Mouse (Mus musculus): ENCODE measurements at regions not wholly inside any gene's neighbourhood (a gene's known extent, or its start where the extent isn't known, plus 50 kb on each side); places are given as distances from the start of the nearest gene placed in this dataset.

DNA sequence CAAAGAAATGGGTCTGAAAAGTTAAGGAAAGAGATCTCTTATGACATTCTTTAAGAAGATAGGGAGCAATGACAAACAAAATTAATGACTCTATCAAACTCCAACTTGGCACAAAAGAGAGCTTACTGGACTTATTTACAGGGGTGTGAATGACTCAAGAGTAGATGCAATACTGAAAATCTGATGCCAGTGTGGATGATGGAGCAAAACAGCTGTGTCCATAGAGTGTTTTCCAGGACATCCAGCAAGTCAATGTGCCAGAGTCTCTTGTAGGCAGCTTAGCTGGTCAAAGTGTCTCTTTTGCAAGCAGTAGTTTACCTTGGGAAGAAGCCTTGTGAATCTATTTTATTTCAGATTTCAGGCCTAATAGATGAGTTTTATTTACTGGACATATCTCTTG lies 1248.2 kb downstream of the Gsdmc2 start:
- DNase-seq (ENCODE audit: low spot score), result no peak

- DNase-seq (ENCODE audit: low spot score), result no peak
Observed at GRCm38 (mm10) chr15:62588580-62588979, 1256.4 kb downstream of the Gsdmc2 start.

GRCm38 (mm10) chr15:62578788-62579187 lies 1266.2 kb downstream of the Gsdmc2 start:
- no peak for DNase-seq (ENCODE audit: low spot score)

GRCm38 (mm10) chr15:62575791-62576190 lies 1269.2 kb downstream of the Gsdmc2 start:
- no peak for DNase-seq (ENCODE audit: low spot score)

DNA sequence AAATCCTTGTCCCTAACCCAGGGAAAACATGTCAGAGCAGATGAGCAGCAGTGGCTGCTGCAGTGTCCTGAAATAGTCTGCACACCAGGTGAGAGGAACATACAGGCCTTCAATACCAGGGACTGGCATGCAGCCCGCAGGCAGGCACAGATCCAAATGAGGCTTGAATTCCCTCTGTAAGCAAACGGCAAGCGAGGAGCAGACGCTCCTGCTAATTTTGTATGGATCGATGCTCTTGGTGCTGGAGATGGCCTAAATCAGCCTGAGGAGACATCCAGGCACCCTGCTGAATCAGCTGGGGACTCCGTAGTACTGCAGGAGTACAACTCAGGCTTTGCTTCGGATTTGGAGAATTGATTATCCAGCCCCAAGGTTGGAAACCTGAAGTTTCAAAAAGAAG lies 1273.2 kb downstream of the Gsdmc2 start:
- no peak for DNase-seq (ENCODE audit: low spot score)

DNA sequence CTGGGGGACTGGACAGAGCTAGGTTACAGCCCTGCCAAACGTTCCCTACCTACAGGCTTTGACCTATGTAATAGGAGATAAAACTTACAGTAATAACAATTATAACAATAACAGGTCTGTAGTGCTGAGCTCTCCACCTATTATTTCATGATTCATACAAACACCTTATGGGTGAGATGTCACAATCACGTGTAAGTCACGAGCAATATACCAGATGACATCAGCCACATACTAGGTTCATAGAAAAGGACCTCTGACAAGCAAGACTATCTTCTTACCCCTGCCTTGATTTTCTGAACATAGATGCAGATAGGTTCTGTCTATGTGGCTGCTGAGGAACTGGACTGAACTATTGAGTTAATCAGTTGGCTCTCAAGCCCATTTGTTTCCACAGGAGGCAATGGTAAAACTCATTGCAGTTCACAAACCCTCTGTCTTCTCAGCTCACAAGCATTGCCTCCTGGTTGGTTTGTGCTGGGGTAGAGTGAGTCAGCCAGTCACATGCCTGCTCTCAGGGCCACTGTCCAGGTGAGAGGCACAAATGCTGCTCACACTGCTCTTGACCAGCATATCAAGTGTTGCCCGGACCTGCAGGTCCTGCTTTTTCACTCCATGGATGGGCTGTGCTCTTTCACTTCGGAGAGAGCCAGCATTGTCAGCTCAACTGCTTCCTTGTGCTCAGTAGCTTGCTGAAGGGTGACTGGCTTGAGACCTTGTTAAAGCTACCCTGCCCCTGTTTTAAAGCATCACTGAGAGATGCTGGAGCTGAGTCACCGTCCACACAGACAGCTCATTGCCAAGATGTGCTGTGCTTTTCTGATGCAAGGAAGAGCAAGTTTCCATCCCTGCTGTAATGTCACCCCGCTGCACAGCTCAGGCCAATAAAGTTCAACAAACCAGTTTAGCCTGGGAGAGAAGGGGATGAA lies 1275.9 kb downstream of the Gsdmc2 start:
- no peak for DNase-seq (ENCODE audit: low spot score)

DNA sequence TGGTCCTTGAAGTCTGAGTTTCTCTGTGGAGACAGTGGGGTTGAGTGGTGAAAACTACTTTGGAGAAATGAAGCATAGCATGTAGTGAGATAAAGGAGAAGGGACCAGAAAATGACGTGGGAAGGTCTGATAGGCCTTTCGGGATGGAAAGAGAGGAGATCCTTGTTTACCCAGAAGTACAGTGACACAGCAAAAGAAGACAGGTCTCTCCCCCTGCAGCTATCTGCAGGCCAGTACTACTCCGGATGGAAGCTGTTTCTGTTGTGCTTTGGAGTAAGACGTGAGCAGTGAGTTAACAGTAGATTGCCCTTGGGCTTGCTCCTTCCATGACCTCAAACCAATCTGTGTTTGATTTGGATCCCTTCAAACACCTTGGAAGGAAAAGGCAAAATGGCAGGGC lies 1277.5 kb downstream of the Gsdmc2 start:
- DNase-seq (ENCODE audit: low spot score), result no peak

DNA sequence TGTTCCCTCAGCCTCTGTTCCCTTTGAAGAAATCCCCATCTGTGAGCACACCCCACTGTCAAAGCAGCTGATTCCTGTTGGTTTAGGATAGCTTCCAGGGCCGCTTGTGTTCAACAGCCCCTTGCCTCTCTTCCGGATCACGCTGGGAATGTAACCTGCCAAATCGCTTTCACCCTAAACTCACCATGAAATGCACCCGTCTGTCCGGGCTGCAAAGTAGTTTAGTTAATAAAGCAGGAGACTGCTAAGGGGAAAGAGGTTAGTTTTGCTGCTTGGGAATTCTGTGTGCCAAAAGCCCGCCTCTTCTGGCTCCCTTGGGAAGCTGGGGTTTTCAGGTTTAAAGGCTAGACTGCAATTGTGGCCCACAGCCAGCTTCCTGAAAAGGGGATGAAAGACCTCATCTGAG lies 1278.9 kb downstream of the Gsdmc2 start:
- no peak for DNase-seq (ENCODE audit: low spot score)

DNA sequence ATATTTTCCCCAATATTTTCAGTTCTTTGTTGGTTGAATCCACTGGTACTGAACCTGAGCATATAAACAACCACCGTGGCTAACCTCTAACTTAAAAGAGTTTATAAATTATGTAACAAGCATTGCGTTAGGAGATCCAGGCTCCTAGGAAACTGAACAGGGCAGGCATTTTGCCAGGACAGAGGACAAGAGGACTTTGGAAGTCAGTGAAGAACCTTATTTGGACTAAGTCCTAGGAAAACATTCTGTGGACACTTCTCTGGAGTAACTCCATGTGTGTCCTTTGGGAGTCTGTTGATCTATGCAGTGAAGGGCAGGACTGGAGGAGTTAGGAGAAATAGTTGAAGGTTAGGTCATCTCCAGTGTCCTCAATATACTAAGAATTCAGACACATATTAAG lies 1311.7 kb downstream of the Gsdmc2 start:
- no peak for DNase-seq (ENCODE audit: low spot score)

DNA sequence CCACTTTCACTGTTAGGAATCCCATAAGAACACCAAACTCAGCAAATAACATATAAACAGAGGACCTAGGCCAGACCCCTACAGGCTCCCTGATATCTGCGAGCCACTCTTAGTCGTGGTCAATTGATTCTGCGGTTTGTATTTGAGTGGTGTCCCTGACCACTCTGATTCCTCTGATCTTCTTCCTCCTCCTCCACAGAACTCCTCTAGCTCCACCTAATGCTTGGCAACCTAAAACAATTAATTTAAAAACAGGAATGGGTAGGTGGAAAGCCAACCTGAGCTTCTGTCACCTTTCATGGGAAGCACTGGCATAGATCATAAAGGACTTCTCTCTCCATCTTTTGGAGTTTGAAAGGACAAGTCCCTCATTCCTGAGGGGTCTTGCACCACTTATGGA lies 1316.0 kb downstream of the Gsdmc2 start:
- DNase-seq (ENCODE audit: low spot score), result no peak

- no peak for DNase-seq (ENCODE audit: low spot score)
Observed at GRCm38 (mm10) chr15:62524628-62525027, 1320.3 kb downstream of the Gsdmc2 start.

GRCm38 (mm10) chr15:62524135-62524534 lies 1320.8 kb downstream of the Gsdmc2 start:
- DNase-seq (ENCODE audit: low spot score), result no peak

DNA sequence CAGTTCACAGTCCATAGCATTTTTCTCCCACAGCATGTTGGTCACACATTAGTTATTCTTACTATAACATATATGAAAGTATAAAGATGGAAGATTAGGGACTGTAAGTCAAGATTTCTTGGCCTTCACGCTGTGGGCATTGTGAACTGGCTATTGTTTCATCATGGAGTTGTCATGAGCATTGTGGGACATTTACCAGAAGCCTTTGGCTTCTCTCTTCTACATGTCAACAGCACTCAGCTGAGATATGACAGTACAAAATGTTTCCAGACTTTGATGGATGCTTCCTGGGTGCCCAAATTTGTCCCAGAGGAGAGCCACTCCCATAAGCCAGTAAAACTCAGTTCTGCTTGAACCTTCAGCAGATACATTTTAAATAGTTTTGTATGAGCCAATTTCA lies 1331.5 kb downstream of the Gsdmc2 start:
- no peak for DNase-seq (ENCODE audit: low spot score)

GRCm38 (mm10) chr15:62511461-62511860 lies 1333.5 kb downstream of the Gsdmc2 start:
- DNase-seq (ENCODE audit: low spot score), result no peak

- DNase-seq (ENCODE audit: low spot score), result no peak
Observed at GRCm38 (mm10) chr15:62503866-62504265, 1341.1 kb downstream of the Gsdmc2 start.

- DNase-seq (ENCODE audit: low spot score), result no peak
Observed at GRCm38 (mm10) chr15:62500966-62501365, 1344.0 kb downstream of the Gsdmc2 start.

- no peak for DNase-seq (ENCODE audit: low spot score)
Observed at GRCm38 (mm10) chr15:62500522-62500921, 1344.5 kb downstream of the Gsdmc2 start.

- no peak for DNase-seq (ENCODE audit: low spot score)
Observed at GRCm38 (mm10) chr15:62496193-62496592, 1348.8 kb downstream of the Gsdmc2 start.

DNA sequence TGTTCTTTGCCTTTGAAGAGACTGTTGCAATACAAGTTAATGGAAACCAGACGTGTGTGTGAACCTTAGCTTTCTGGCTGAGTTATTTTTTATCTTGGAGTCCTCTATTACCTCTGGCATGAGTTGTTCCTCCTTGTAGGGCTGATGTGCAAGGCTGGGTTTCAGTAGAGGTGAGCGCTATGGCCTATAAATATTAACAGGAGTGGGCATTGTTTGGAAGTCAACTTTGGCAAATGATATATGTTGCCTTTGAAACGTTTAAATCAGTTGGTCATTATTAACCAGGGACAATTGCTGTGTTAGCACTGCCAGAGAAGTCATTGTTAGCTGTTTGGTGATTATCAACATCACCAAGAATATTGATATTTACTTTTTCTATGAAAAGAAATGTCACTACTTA lies 1352.6 kb downstream of the Gsdmc2 start:
- no peak for DNase-seq (ENCODE audit: low spot score)

DNA sequence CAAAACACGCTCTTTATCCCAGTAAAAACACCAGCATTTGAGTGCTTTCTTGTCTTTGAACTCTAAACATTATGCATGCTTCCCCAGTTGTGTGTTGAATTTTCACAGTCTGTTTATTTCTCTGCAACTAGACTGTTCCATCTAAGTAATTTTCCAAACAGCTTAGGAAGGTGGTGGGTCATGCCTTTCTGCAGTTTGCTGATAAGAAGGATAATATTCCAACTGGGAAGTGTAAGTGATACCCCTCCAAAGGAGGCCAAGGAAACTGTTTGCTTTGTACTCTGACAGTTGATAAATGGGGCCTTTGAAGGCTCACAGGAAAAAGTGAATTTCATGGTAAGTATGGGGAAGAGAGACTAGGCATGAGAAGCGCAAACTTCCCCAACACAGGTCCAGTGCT lies 1354.4 kb downstream of the Gsdmc2 start:
- DNase-seq (ENCODE audit: low spot score), result no peak

DNA sequence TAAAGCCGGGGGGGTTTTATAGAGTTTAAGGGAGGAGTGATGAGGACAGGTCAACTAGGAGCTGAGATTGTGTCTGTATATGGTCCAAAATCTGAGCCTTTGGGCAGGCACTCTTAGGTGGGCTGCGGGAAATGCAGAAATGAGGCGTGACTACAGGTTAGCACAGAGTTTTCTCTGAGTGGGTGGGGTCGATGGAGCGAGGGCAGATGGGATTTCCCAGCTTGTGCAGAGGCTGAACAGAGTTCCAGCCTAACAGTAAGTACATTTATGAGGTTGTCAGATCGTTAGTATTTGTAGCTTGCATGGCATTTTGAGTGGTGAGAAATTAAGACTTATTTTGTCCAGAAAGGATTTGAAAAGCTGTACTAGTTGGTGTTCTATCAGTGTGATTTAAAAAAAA lies 1358.4 kb downstream of the Gsdmc2 start:
- DNase-seq (ENCODE audit: low spot score), result no peak

DNA sequence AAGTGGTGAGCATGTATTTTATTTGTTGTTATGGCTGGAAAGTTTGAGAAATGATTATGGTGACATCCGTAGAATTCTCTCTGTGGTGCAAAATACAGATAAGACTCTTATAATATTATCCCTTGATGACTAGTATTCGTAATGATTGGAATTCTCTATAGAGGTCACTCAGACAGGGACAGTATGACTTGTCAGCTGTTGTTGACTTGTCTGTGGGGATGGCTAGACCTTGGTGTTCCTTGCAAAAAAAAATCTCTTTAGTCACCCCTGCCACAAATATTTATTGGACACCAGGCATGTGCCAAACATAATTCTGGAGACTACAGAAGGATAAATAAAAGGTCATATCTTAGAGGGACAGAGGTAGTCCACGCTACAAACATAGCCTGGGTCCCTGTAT lies 1360.6 kb downstream of the Gsdmc2 start:
- no peak for DNase-seq (ENCODE audit: low spot score)

GRCm38 (mm10) chr15:62483534-62483933 lies 1361.4 kb downstream of the Gsdmc2 start:
- DNase-seq (ENCODE audit: low spot score), result no peak

DNA sequence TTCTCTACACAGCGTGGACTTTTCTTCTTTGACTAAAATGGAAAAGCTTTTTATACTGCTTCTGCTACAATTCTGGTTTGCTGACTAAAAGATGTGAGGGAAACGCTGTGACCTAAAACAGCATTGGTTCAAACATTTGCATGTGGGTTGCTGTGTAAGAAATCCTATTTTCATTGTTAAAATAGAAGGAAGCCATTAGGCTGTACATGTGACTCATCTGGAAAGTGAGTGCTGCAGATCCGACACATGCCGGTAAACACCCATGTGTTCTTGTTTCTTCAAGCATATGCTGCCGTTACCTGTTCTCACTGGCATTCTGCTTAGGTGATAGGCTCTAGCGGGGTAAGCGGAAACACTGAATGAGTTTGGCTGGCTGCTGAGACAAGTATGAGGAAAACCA lies 1362.6 kb downstream of the Gsdmc2 start:
- no peak for DNase-seq (ENCODE audit: low spot score)
